Mouse (Mus musculus) midbrain, postnatal 0 days (tissue): Measurements from ENCODE around the gene Cyp2a5. TPM values are rescaled to one million over a fixed set of nuclear protein-coding genes. Genes with fewer than 3 reads are reported as not detected.
"Not testable (repeated sequence)": the region's sequence is repeated elsewhere in the genome, so short reads cannot be mapped to it uniquely, and the experiment has no call there.

Source experiments
- ATAC-seq: fragments of 200-750 bp; cut with Nextera tagmentation; 2 replicates; pipeline ENCODE4 v1.8.0; 2017; ENCODE audit warnings: moderate number of reproducible peaks, mild to moderate bottlenecking, moderate TSS enrichment, moderate library complexity; ENCODE audit not compliant: low FRiP score
- DNase-seq: peaks from one replicate; pipeline ENCODE4 v3.0.0-alpha.2; 2015; ENCODE audit warnings: low spot score
- H3K27ac ChIP-seq: fragments of 300-500 bp; sonication (generic); 2 replicates; pipeline ENCODE4 v1.5.1; 2014; ENCODE audit warnings: low read depth, mild to moderate bottlenecking, low read length, mixed read lengths
- H3K27me3 ChIP-seq: fragments of 300-500 bp; sonication (generic); 2 replicates; pipeline ENCODE4 v1.6.1; 2014; ENCODE audit warnings: low read length, control low read depth, mixed read lengths; ENCODE audit not compliant: insufficient read depth
- H3K36me3 ChIP-seq: fragments of 300-500 bp; sonication (generic); 2 replicates; pipeline ENCODE4 v1.6.1; 2014; ENCODE audit warnings: low read length, control low read depth, mixed read lengths; ENCODE audit not compliant: insufficient read depth
- H3K4me1 ChIP-seq: fragments of 300-500 bp; sonication (generic); 2 replicates; pipeline ENCODE4 v1.6.1; 2014; ENCODE audit warnings: mild to moderate bottlenecking, control low read depth, antibody characterized with exemption, low read length, mixed read lengths; ENCODE audit not compliant: insufficient read depth
- H3K4me2 ChIP-seq: fragments of 300-500 bp; sonication (generic); 2 replicates; pipeline ENCODE4 v1.6.1; 2014; ENCODE audit warnings: low read depth, mild to moderate bottlenecking, low read length, mixed read lengths; ENCODE audit not compliant: poor library complexity, severe bottlenecking
- H3K4me3 ChIP-seq: fragments of 300-500 bp; sonication (generic); 2 replicates; pipeline ENCODE4 v1.5.1; 2014; ENCODE audit warnings: low read depth, mild to moderate bottlenecking, low read length, moderate library complexity
- H3K9ac ChIP-seq: fragments of 300-500 bp; sonication (generic); replicated peaks from 2 replicates; pipeline ENCODE4 v1.6.1; 2014; ENCODE audit warnings: mild to moderate bottlenecking, low read length, moderate library complexity, mixed read lengths; ENCODE audit not compliant: poor library complexity, severe bottlenecking
- H3K9me3 ChIP-seq: fragments of 300-500 bp; sonication (generic); 2 replicates; pipeline ENCODE4 v1.6.1; 2016; ENCODE audit warnings: low read length, control low read depth
- WGBS: fragments of 180-500 bp; shearing (Covaris S2); extraction: QIAGEN DNeasy Blood & Tissue Kit; methylation state at CpG from one replicate; pipeline ENCODE4 v1.1.7; 2014; 5-methylcytosine and 5-hydroxymethylcytosine counted together
- polyA plus RNA-seq: library from polyadenylated mRNA; unstranded; fragments of >200 nt; fragmentation: Nextera tagmentation; extraction: Ambion mirVana; gene quantifications from 2 replicates; pipeline ENCODE4 v1.2.1, GENCODE M21; 2015
- total RNA-seq: library from RNA; depleted of rRNA; stranded (reverse); fragments of >200 nt; gene quantifications from 2 replicates; pipeline ENCODE4 v1.2.3, GENCODE M21; 2014; rRNA removed

The Cyp2a5 gene
- total and polyA plus RNA-seq, 2 experiments from 2014 or later = 1.4 to 5.7 TPM

DNA sequence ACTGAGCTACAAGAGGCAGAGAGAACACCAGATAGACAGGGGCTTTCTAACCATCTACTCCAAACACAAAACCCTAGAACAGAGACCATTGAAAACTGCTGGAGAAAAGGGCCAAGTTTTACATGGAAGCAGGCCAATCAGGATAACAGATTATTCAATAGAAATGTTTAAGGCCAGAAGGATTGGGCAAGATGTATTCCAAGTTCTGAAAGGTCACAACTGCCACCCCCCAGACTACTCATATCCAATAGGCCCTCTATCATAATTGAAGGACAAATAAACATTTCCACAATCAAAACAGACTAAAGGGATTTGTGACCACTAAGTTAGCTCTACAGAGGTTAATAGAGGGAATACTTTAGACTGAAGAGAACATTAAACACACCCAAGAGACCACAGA is 15.0 kb downstream of the Cyp2a5 start:
- not testable (repeated sequence) for ATAC-seq, H3K27me3 ChIP-seq, H3K36me3 ChIP-seq, H3K4me1 ChIP-seq, H3K27ac ChIP-seq, H3K9ac ChIP-seq, DNase-seq, H3K4me3 ChIP-seq, H3K9me3 ChIP-seq, H3K4me2 ChIP-seq

DNA sequence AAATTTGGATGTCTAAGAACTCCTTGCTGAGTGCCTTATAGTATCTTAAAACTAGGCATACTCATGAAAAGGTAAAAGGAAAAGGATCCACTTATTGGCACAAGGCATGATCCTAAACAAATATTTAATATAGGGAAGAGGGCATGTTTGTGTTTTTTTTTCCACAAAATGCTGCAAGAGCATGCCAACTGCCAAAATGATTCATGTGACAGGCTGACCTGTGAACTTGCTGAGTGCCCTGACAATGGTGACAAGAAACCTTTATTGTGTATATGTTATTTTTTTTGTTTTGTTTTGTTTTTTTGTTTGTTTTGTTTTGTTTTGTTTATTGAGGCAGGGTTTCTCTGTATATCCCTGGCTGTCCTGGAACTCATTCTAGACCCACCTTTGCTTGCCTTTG is 43.5 kb downstream of the Cyp2a5 start:
- not testable (repeated sequence) for H3K36me3 ChIP-seq, H3K4me1 ChIP-seq, H3K27ac ChIP-seq, ATAC-seq, H3K4me2 ChIP-seq, H3K9me3 ChIP-seq, DNase-seq, H3K9ac ChIP-seq, H3K27me3 ChIP-seq, H3K4me3 ChIP-seq

GRCm38 (mm10) chr7:26880600-26880999 is 45.5 kb downstream of the Cyp2a5 start:
- H3K9me3 ChIP-seq, H3K9ac ChIP-seq, H3K27me3 ChIP-seq, DNase-seq, H3K4me1 ChIP-seq, H3K4me3 ChIP-seq, ATAC-seq, H3K27ac ChIP-seq, H3K4me2 ChIP-seq, H3K36me3 ChIP-seq: not testable (repeated sequence)
- WGBS = 81% methylated on average over 2 of the region's 3 CpGs

Other genes starting within 250 kb of the Cyp2a5 start
- gene Vmn1r185, start 216.8 kb upstream of the Cyp2a5 start, total RNA-seq = not detected in 2 replicates
- not detected in 2 replicates for gene Vmn1r185, start 216.8 kb upstream of the Cyp2a5 start, polyA plus RNA-seq
- not detected in 2 replicates for gene Cyp2b23, start 148.9 kb upstream of the Cyp2a5 start, total RNA-seq
- not detected in 2 replicates for gene Cyp2b23, start 148.9 kb upstream of the Cyp2a5 start, polyA plus RNA-seq
- gene Cyp2b19, start 78.2 kb upstream of the Cyp2a5 start, total RNA-seq = 1.3 TPM in 1 of 2 replicates, not detected in the other
- 0.64 and 0.67 TPM in 2 replicates for gene Cyp2b19, start 78.2 kb upstream of the Cyp2a5 start, polyA plus RNA-seq
- gene Cyp2g1, start 26.4 kb upstream of the Cyp2a5 start, total RNA-seq = 0.16 TPM in 1 of 2 replicates, not detected in the other
- 0.12 TPM in 1 of 2 replicates, not detected in the other for gene Cyp2g1, start 26.4 kb upstream of the Cyp2a5 start, polyA plus RNA-seq
- not detected in 2 replicates for gene Cyp2a22, start 104.1 kb downstream of the Cyp2a5 start, total RNA-seq
- gene Cyp2a22, start 104.1 kb downstream of the Cyp2a5 start, polyA plus RNA-seq = not detected in 2 replicates
- gene Cyp2a12, start 193.8 kb downstream of the Cyp2a5 start, total RNA-seq = not detected in 2 replicates
- not detected in 2 replicates for gene Cyp2a12, start 193.8 kb downstream of the Cyp2a5 start, polyA plus RNA-seq